Mouse (Mus musculus): ENCODE results near the gene Cacnb1. TPM values are rescaled to one million over a fixed set of nuclear protein-coding genes. Genes with fewer than 3 reads are reported as not detected.
A peak's percentile ranks its signal among the peaks of the same experiment; 100 is the strongest.

The Cacnb1 gene
- polyA plus RNA-seq, 1 experiment from 2014 or later: 37.1 TPM

DNA sequence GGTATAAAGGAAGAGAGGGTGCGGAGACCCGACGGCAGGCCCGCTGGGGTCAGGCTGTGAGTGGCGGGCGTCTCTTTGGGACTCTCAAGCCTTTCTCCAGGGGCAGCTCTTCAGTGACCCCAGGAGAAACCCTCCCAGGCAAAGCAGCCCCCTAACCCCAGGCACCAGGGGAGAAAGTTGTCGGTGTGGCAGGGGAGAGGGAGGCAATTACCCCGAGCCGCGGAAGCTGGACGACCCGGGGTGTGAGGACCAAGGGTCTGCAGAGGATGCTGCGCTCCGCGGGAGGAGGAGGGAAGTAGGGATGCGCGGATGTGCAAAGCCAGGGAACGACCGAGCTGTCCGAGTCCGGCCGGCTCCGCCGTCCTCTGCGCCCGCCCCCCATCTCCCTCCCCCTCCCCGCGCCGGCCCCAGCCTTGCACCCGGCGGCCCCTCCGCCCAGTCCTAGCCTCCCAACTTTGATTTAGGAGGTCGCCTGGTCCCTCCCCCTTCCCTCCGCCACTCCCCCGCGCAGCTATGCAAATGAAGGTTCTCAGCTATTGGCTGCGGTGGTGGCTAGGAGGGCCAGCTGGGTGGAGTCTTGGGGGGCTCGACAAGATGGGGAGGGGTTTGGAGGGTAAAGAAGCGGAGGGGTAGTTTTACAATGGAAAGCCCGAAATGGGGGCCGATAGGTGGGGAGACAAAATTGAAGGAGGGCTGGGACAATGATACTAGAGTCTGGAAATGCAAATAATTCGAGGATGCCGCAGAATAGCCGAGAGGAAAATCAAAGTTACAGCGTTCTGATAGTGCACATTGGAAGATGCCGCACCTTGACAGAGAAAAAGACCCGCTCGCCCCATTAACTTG lies 30.4 kb upstream of the Cacnb1 start, which contains the start of gene Stac2:
TSS of gene Stac2 (minus strand) at position 474 of the 846 bp plus-strand sequence.
- H3K36me3 ChIP-seq (ENCODE audit: control insufficient read depth, insufficient read depth, low read length): no peaks in the 10 kb centered on the region
- H3K27me3 ChIP-seq (ENCODE audit: control insufficient read depth, insufficient read depth, low read length): 0 out of 2 replicates have a peak, but pooled peaks cover 7% of the 10 kb centered on the region
- peaks cover 2% of the 10 kb centered on the region; the same call in 1 of the 2 replicates for H3K4me1 ChIP-seq (ENCODE audit: control insufficient read depth, insufficient read depth, low read length)
- peak; percentile 86 for ATAC-seq (ENCODE audit: low read depth)
- H3K4me2 ChIP-seq (ENCODE audit: low read depth, low read length): peak within 1 kb of the TSS; percentile 66
- H3K9ac ChIP-seq (replicated peaks; ENCODE audit: low read depth, low read length): peak within 1 kb of the TSS; percentile 64
- H3K27ac ChIP-seq (ENCODE audit: low read depth, low read length): peak within 1 kb of the TSS; percentile 69
- H3K9me3 ChIP-seq (ENCODE audit: control insufficient read depth, low read length): no peaks in the 10 kb centered on the region
- peak within 1 kb of the TSS; percentile 44 for H3K4me3 ChIP-seq (ENCODE audit: low read depth, low read length)
- WGBS: 2% methylated on average over 31 of the region's 48 CpGs

DNA sequence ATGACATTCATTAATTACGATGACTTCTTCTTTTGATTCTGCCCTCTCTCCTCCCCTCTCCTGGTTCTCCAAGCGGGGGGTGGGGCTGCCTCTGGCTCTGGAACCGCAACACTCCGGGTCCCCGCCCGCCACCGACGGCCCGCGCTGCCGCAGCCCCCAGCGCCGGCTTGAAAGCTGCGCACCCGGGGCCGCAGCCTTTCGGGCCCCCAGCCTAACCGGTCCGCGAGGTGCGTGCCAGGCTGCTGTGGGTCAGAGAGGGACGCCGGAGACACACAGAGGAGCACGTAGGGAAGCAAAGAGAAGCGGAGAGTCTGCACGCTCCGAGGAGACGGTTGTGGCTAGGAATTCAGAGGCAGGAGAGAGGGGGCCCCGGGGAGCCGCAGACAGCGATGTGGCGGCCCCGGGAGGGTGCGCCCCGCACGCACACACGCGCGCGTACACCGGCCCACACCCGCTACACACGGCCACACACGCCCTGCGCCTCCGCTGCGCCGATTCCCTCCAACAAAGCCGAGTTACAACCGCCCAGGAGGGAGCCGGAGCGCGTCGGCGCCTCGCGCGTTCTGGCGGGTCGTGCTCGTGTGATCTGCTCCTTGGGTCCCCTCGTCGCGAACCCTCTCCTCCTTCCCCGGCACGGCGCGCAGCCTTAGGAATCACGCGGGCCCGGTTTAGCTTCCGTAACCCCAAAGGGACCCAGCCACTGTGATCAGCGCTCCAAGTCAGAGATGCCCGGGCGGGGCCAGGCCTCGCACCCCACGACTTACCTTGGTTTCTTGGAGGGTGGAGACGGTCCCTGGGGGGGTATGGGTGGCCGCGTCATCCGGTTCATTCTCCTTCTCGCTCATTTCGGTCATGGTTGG lies 29.5 kb upstream of the Cacnb1 start:
- Histone ChIP-seq H3K4me2 (ENCODE audit: low read depth, low read length) (peak overlapping the region; percentile 66), H3K9me3 (ENCODE audit: control insufficient read depth, low read length) (no peaks in the 10 kb centered on the region), H3K9ac (replicated peaks; ENCODE audit: low read depth, low read length) (peak overlapping the region; percentile 64), H3K36me3 (ENCODE audit: control insufficient read depth, insufficient read depth, low read length) (no peaks in the 10 kb centered on the region), H3K27me3 (ENCODE audit: control insufficient read depth, insufficient read depth, low read length) (0 out of 2 replicates have a peak, but pooled peaks cover 7% of the 10 kb centered on the region), H3K4me1 (ENCODE audit: control insufficient read depth, insufficient read depth, low read length) (peaks cover 2% of the 10 kb centered on the region; the same call in 1 of the 2 replicates), H3K4me3 (ENCODE audit: low read depth, low read length) (peak overlapping the region; percentile 44), H3K27ac (ENCODE audit: low read depth, low read length) (peak overlapping the region; percentile 69)
- under 1% methylated on average over 66 of the region's 83 CpGs for WGBS
- ATAC-seq (ENCODE audit: low read depth): peak; percentile 54

DNA sequence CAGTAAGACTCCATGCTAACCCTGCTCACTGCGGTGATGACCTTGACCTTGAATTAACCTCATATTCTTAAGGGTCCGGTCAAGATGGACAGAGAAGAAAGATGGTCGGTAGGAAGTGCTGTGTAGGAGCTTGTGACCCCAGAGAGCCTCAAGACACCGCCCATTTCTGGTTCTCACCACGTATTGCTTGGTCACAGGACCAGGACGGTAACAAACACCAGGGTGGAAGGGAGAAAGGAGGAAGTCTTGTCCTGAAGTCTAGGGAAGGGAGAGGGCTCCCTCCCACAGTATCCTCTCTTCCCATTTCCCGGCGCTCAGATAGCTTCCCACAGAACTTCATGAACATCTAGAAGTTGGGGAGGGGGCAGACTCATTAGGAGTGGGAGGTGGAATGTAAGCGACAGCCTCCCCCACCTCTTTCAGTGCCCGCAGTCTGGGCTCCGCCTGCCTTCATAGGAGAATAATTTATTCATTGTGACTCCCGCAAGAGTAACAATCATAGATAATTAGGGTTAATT lies 28.8 kb upstream of the Cacnb1 start:
- Histone ChIP-seq H3K27ac (ENCODE audit: low read depth, low read length) (peak overlapping the region; percentile 69; the same call in 1 of the 2 replicates), H3K4me2 (ENCODE audit: low read depth, low read length) (peak overlapping the region; percentile 66), H3K9ac (replicated peaks; ENCODE audit: low read depth, low read length) (peak overlapping the region; percentile 64; the same call in 1 of the 2 replicates), H3K36me3 (ENCODE audit: control insufficient read depth, insufficient read depth, low read length) (no peaks in the 10 kb centered on the region), H3K9me3 (ENCODE audit: control insufficient read depth, low read length) (no peaks in the 10 kb centered on the region), H3K4me1 (ENCODE audit: control insufficient read depth, insufficient read depth, low read length) (peaks cover 2% of the 10 kb centered on the region; the same call in 1 of the 2 replicates), H3K27me3 (ENCODE audit: control insufficient read depth, insufficient read depth, low read length) (0 out of 2 replicates have a peak, but pooled peaks cover 7% of the 10 kb centered on the region), H3K4me3 (ENCODE audit: low read depth, low read length) (peak overlapping the region; percentile 44)
- WGBS: 6% methylated on average over 12 of the region's 12 CpGs
- ATAC-seq (ENCODE audit: low read depth): no peak

DNA sequence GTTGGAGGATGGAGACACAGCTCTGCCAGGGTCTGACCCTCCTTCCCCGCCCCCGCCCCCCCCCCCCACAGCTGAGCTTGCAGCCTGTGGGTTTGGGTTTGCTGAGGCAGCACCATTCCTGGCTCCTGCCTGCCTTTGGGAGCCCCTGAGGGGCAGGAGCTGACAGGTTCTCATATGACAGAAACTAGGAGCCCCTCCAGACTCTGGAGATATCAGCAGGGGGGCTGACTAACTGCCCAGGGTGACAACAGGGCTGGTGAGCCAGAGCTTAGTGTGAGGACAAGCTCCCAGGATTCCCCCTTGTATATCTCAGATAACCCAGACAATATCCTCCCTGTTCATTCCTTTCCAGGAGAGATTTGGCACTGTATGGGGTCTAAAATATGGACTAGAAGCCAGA lies 28.1 kb upstream of the Cacnb1 start:
- Histone ChIP-seq H3K9ac (replicated peaks; ENCODE audit: low read depth, low read length) (no peak overlapping the region), H3K27ac (ENCODE audit: low read depth, low read length) (no peak overlapping the region), H3K4me2 (ENCODE audit: low read depth, low read length) (peak overlapping the region; percentile 66; the same call in 1 of the 2 replicates), H3K4me1 (ENCODE audit: control insufficient read depth, insufficient read depth, low read length) (peaks cover 2% of the 10 kb centered on the region; the same call in 1 of the 2 replicates), H3K4me3 (ENCODE audit: low read depth, low read length) (no peak overlapping the region), H3K9me3 (ENCODE audit: control insufficient read depth, low read length) (no peaks in the 10 kb centered on the region), H3K36me3 (ENCODE audit: control insufficient read depth, insufficient read depth, low read length) (no peaks in the 10 kb centered on the region), H3K27me3 (ENCODE audit: control insufficient read depth, insufficient read depth, low read length) (0 out of 2 replicates have a peak, but pooled peaks cover 7% of the 10 kb centered on the region)
- no peak for ATAC-seq (ENCODE audit: low read depth)
- 17% methylated on average over 2 of the region's 2 CpGs for WGBS

DNA sequence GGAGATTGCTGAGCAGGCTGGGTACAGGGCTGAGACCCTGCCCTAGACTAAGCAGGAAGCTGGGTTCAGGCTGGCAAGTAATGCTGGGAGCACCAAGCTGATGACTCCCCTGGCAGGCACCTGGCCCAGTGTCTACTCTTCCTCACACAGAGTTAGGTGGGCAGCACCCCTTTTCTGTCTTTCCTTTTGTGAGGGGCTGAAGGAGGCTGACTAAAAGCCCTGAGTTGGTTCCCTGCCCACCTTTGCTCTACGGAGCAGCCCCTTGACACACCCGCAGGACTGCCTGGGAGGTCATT lies 27.6 kb upstream of the Cacnb1 start:
- 32% methylated on average over 2 of the region's 2 CpGs for WGBS
- Histone ChIP-seq H3K4me3 (ENCODE audit: low read depth, low read length) (no peak overlapping the region), H3K36me3 (ENCODE audit: control insufficient read depth, insufficient read depth, low read length) (no peaks in the 10 kb centered on the region), H3K9me3 (ENCODE audit: control insufficient read depth, low read length) (no peaks in the 10 kb centered on the region), H3K4me1 (ENCODE audit: control insufficient read depth, insufficient read depth, low read length) (peaks cover 2% of the 10 kb centered on the region; the same call in 1 of the 2 replicates), H3K4me2 (ENCODE audit: low read depth, low read length) (no peak overlapping the region), H3K27ac (ENCODE audit: low read depth, low read length) (no peak overlapping the region), H3K27me3 (ENCODE audit: control insufficient read depth, insufficient read depth, low read length) (0 out of 2 replicates have a peak, but pooled peaks cover 7% of the 10 kb centered on the region), H3K9ac (replicated peaks; ENCODE audit: low read depth, low read length) (no peak overlapping the region)
- no peak for ATAC-seq (ENCODE audit: low read depth)

DNA sequence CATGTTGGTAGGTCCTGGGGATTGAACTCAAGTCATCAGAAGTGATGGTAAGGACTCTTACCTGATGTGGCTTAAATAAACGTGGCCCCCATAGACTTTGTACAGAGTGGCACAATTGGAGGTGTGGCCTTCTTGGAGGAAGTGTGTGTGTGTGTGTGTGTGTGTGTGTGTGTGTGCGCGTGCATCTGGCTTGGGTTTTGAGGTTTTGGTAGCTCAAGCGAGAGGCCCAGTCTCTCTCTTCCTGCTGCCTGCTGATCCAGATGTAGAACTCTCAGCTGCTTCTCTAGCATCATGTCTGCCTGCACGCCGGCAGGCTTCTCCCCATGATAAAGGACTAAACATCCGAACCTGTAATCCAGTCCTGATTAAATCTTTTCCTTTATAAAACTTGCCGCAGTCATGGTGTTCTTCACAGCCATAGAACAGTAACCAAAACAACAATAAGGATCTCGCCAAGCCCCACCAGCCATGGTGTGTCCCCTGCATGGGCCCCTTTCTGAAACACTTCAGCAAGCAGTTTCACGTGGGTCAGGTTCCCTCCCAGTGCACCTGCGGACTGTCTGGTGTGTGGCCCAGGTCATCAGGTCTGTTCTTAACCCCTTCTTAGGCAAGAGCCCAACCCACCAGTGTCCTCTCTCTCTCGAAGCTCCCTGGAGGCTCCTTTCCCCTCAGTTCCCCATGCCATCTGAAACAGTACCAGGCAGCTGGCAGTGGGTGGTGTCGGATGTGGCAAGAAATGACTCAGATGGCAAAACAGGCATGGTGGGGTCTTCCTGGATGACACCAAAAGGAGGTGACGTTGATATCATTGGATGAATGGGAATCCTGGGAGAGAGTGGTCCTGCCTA lies 27.1 kb upstream of the Cacnb1 start:
- H3K4me1 ChIP-seq (ENCODE audit: control insufficient read depth, insufficient read depth, low read length): peaks cover 2% of the 10 kb centered on the region; the same call in 1 of the 2 replicates
- ATAC-seq (ENCODE audit: low read depth): no peak
- 72% methylated on average over 14 of the region's 14 CpGs for WGBS
- H3K36me3 ChIP-seq (ENCODE audit: control insufficient read depth, insufficient read depth, low read length): no peaks in the 10 kb centered on the region
- no peak overlapping the region for H3K27ac ChIP-seq (ENCODE audit: low read depth, low read length)
- H3K4me3 ChIP-seq (ENCODE audit: low read depth, low read length): no peak overlapping the region
- H3K9ac ChIP-seq (replicated peaks; ENCODE audit: low read depth, low read length): no peak overlapping the region
- H3K4me2 ChIP-seq (ENCODE audit: low read depth, low read length): no peak overlapping the region
- H3K27me3 ChIP-seq (ENCODE audit: control insufficient read depth, insufficient read depth, low read length): 0 out of 2 replicates have a peak, but pooled peaks cover 7% of the 10 kb centered on the region
- H3K9me3 ChIP-seq (ENCODE audit: control insufficient read depth, low read length): no peaks in the 10 kb centered on the region

DNA sequence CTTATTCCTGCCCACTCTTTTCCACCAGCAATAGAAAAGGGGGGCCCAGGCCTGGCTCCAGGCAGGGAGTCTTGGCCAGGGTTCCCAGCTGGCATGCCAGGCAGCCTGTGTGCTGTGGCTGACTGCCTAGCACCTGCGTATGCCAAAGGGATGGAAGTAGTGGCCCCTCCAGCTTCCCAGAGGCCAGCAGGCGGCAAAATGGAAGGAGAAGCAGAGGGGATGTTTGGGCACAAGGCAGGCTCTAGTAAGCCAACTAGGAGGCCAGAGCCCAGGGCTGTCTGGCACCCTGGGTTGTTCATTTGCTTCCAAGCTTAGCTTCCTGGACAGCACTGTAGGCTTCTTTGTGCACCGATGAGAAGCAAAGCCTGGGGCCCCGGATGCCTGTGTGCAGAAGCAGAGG lies 24.9 kb upstream of the Cacnb1 start:
- Histone ChIP-seq H3K9ac (replicated peaks; ENCODE audit: low read depth, low read length) (no peak overlapping the region), H3K4me3 (ENCODE audit: low read depth, low read length) (no peak overlapping the region), H3K9me3 (ENCODE audit: control insufficient read depth, low read length) (no peaks in the 10 kb centered on the region), H3K36me3 (ENCODE audit: control insufficient read depth, insufficient read depth, low read length) (no peaks in the 10 kb centered on the region), H3K4me2 (ENCODE audit: low read depth, low read length) (no peak overlapping the region), H3K27ac (ENCODE audit: low read depth, low read length) (no peak overlapping the region), H3K27me3 (ENCODE audit: control insufficient read depth, insufficient read depth, low read length) (0 out of 2 replicates have a peak, but pooled peaks cover 7% of the 10 kb centered on the region), H3K4me1 (ENCODE audit: control insufficient read depth, insufficient read depth, low read length) (peaks cover 2% of the 10 kb centered on the region; the same call in 1 of the 2 replicates)
- no peak for ATAC-seq (ENCODE audit: low read depth)
- WGBS: 78% methylated on average over 4 of the region's 4 CpGs

DNA sequence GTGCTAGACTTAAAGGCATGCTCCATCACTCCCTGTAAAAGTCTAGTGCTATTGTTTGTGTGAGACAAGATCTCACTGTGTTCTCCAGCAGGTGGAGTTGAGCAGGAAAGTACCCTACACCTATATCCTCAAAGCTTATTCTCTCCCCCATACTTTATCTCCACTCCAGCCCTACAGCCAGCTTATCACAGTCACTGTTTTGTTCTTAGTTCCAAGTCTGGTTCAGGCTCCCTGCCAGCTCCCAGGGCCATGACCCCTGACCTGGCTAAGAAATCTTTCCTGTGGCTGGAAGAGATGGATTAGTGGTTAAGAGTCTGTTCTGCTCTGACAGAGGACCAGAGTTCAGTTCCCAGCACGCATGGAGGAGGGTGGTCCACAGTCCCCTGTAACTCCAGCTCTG lies 23.6 kb upstream of the Cacnb1 start:
- Histone ChIP-seq H3K9ac (replicated peaks; ENCODE audit: low read depth, low read length) (no peak overlapping the region), H3K4me3 (ENCODE audit: low read depth, low read length) (no peak overlapping the region)

More for the DNA sequence above, 23.6 kb upstream of the Cacnb1 start:
- ATAC-seq (ENCODE audit: low read depth): no peak
- H3K4me2 ChIP-seq (ENCODE audit: low read depth, low read length): no peak overlapping the region
- 92% methylated on average over 1 of the region's 1 CpGs for WGBS
- H3K4me1 ChIP-seq (ENCODE audit: control insufficient read depth, insufficient read depth, low read length): no peaks in the 10 kb centered on the region
- H3K9me3 ChIP-seq (ENCODE audit: control insufficient read depth, low read length): no peaks in the 10 kb centered on the region
- 0 out of 2 replicates have a peak, but pooled peaks cover 4% of the 10 kb centered on the region for H3K27me3 ChIP-seq (ENCODE audit: control insufficient read depth, insufficient read depth, low read length)
- no peaks in the 10 kb centered on the region for H3K36me3 ChIP-seq (ENCODE audit: control insufficient read depth, insufficient read depth, low read length)
- no peak overlapping the region for H3K27ac ChIP-seq (ENCODE audit: low read depth, low read length)

Measured in neural tube, embryonic 14.5 days (tissue).